Mouse (Mus musculus) megakaryocyte-erythroid progenitor cell, adult 5-6 weeks (primary cell): Measurements from ENCODE around the gene Srrm1. TPM values are rescaled to one million over a fixed set of nuclear protein-coding genes. Genes with fewer than 3 reads are reported as not detected.
A peak's percentile ranks its signal among the peaks of the same experiment; 100 is the strongest.

ENCODE experiments used
- ATAC-seq: replicated peaks from 2 replicates; pipeline ENCODE4 v1.8.0; 2016; ENCODE audit warnings: mild to moderate bottlenecking, inconsistent platforms; ENCODE audit not compliant: severe bottlenecking, poor library complexity, low FRiP score, low TSS enrichment
- total RNA-seq, 2 experiments: library from RNA; stranded (forward) in 1 of 2; stranded (reverse) in 1 of 2; fragments of 200-1000, 215-1000 nt in 1 of 2; fragments of >200 nt in 1 of 2; fragmentation: Nextera tagmentation in 1 of 2; gene quantifications; 2 replicates each; pipeline ENCODE4 v1.2.3; 2014 to 2017

Gene Srrm1
- total RNA-seq (2014; fragmentation: Nextera tagmentation) (346 and 399 TPM in 2 replicates), total RNA-seq (2017) (181 and 189 TPM in 2 replicates)

DNA sequence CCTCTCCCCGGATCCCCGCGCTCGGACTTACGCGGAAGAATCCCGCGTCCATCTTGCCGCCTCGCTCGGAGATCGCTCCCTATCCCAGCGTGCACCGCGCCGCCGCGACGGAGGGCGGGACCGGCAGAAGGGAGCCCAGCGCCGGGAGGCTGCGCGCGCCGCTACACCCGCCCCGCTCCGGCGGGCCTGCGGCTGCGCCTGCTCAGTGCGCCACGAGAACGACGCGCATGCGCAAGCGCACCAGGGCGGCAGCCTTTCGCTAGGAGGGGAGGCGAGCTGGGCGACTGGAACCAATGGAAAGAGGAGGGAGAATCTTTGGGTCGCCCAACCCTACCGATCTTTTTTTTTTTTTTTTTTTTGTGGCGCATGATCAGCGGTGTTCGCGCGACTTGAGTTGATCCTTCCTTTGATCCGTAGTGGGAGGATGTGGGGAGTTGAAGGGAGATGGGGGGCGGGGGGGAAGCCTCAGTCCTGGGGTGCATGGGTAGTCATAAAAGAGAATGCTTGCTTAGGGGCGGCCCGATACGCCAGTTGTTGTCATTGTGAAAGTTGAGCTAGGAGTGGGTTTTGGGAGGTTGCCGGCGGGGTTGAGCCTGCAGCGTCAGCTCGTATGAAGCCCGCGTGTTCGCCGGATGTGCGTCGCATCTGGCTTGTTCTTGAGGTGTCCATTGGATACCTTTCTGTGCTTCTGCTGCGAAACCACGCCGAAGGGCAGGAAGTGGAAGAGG, at the start of gene Srrm1:
TSS of gene Srrm1 (minus strand) at position 256 of the 728 bp plus-strand sequence.
- ATAC-seq: peak; percentile 74

DNA sequence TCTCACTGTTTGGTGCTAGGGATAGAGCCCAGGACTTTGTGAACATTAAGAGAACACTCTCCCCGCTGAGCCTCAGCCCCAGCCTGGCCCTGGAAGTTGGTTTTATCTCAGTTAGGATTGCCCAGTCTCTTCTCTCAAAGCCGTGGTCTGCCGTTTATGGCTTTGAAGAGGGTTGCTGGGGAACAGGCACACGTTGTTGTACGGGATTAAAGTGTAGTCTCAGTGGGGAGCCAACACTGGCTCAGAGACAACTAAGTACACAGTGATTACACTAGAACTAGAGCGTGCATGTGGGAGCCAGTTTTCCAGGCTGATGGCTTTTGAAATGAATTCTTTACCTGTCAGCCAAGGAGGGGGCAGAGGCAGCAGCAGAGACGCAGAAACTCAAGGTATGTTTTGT, 48.8 kb upstream of the Srrm1 start:
- no peak for ATAC-seq

DNA sequence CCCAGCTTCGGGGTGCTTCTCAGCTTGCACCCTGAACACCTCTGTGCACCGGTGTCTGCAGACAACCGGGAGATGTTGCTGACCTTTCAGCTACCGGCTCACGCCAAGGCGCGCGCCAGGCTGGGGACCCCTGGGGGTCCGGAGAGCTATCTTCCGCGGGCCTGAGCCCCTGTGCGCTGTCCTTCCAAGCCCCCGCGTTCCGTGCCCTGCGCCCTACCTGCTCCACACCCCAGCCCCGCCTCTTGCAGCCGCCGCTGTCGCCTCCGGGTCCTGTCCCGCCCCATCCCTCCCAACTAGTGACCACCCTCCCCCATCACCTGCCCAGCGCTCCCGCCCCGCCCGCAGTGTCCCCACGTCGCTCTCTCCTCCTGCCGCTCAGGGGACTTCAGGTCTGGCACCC, 44.9 kb upstream of the Srrm1 start, which contains the start of gene Ncmap:
TSS of gene Ncmap (minus strand) at position 237 of the 400 bp plus-strand sequence.
- no peak for ATAC-seq

DNA sequence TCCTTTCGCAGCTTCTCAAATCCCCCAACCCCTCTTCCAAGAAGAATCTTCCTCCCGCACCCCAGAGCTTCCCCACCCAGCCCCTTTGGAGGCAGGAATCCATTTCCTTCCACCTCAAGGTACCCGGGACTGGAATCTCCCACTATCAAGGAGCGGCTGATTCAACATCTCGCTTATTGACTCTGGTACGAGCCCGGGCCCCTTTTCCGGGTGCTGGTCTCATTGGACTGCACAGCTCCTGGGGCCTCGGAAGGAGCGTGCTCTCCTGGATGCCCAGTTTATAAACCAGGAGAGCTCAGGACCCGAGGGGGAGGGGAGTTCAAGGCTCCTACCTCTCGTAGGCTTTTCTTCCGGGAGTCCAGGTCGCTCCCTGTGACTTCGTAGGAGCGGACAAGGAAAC, 44.4 kb upstream of the Srrm1 start:
- ATAC-seq: no peak

DNA sequence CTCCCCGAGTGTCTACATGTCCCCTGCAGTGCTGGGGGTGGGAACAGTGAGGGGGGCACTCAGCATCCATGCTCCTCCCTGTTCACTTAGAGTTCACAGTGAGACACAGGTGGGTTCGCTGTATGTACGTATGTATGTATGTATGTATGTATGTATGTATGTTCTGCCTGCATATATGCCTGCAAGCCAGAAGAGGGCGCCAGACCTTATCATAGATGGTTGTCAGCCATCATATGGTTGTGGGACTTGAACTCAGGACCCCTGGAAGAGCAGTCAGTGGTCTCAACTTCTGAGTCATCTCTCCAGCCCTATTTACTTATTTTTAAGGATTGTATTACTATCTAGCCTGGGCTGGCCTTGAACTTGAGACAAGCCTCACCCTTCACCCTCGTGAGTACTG, 43.2 kb upstream of the Srrm1 start:
- no peak for ATAC-seq

DNA sequence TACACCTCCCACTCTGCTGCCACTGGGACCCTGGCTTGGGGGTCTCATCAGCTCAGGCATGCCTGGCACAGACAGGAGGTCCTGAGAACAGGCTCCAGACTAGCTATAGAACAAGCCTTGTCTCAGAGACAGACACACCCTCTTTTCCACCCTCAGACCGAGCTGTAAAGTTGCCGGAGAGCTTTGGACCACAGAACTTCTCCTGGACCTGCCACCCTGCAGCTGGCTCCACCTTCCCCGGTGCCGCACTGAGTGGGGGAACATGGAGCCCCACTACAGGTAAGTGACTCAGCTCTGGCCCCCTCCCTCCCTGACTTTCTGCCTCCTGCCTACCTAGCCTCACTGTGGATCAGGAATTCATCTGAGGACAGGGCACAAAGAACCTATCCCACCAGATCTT, 42.3 kb upstream of the Srrm1 start:
- ATAC-seq: no peak

DNA sequence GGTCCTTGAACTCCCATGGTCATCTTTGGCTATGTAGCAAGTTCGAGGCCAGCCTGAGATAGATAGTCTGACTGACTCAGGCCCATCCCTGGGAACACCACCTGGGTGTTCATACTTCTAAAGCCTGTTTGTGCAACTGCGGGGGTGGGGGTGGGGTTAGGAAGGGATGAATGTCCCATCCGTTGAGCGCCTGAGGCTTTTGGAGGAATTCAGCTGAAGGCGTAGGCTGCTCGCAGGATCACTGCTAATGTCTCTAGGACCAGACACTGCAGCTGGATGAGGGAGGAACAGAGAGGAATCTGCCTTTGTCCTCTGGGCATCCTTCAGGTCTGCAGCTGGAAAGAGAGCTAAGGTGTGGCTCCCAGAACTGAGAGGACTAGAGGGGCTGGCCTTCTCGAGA, 41.5 kb upstream of the Srrm1 start:
- ATAC-seq: no peak

DNA sequence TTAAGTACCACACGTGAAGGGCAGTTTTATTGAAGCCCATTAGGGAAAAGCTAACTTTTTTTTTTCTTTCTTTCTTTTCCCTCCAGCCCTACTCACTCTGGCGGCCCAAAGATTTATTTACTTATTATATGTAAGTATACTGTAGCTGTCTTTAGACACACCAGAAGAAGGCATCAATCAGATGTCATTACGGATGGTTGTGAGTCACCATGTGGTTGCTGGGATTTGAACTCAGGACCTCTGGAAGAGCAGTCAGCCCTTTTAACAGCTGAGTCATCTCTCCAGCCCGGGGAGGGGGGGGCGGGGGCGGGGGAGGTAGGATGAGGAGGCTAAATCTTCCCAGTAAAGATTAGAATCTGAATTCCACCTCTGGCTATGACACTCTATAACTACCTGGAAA, 40.3 kb upstream of the Srrm1 start:
- no peak for ATAC-seq

DNA sequence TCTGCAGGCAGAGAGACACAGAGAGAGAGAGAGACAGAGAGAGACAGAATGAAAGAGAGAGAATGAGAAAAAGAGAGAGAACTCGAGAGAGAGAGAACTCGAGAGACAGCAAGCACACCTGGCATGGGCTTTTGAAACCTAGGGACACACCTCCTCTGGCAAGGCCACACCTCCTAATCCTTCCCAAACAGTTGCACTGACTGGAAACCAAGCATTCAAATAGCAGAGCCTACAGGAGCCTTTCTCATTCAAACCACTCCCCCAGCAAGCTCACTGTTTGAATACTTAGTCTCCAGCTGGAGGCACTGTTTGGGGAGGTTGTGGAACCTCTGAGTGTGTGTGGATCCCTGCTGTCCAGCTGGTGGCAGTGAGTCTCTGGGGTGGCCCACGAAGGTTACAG, 39.7 kb upstream of the Srrm1 start:
- no peak for ATAC-seq

DNA sequence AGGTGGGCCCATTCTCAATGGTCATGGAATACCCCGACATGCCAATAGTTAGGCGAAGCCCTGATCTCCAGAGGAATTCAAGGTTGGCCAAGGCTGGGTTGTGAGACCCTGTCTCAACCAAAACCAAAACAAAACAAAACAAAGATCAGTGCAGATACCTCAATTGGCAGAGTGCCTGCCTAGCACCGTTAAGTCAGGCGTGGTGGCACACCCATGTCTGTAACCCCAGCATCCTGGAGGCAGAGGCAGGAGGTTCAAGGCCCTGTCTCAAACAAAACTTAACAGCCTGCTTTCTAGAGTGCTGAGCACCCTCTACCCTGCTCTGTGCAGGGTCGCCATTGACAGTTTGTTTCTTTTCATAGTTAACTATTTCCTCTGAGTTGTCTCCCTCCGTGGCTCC, 37.9 kb upstream of the Srrm1 start:
- ATAC-seq: no peak; the same call in 1 of the 2 replicates

DNA sequence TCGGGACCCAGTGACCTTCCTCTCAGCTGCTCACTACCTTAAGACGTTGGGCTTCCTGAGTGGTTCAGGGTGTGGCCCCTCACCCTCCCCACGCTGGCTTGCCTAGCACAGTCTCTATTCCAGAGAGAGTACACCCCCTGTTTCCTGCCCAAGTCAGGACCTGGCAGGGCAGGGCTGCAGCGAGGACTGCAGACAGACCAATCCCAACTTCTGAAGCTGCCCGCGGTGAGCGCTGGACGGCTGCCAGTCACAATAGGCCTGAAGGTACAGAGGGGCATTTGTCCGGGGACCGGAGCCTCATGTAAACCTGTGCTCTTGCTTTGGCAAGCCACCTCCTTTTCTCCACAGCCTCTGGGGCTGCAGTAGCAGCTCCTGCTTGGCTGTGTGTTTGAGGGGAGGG, 32.5 kb upstream of the Srrm1 start:
- no peak for ATAC-seq

DNA sequence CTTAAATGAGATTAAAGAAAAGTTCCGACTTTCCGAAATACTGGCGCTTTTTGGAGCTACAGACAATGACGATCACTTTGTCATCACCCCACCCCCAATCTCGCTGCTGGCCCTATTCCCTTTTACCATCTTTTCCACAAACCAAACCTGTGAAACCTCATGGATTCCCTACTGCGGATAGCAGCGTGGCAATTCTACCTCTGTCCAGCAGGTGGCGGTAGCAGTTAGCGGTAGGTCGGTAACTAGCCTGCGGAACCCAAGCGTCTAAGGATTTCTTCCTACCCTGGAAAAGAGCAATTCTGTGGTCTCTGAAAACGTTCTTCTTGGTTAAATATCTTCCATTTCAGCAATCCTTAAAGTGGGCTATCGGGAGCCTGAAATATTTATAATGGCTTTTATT, 29.2 kb upstream of the Srrm1 start:
- ATAC-seq: peak; percentile 66

DNA sequence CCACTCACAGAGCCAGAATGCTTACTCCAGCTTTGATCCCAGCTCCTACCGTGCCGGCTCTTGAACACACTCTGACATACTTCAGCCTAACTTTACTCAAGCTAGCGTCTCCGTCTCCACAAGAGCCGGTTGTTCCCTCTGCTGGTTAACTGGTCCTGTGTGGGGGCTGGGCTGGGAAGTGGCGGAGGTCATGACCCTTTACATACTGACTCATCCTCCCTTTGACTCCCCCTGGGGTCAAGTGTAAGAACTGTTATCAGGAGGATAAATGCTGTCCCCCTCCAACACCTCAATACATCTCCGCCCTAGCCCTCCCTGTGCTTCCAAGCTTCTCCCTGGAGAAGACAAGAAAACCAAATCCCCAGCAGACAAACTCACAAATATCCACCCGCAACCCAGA, 28.2 kb upstream of the Srrm1 start:
- ATAC-seq: no peak

DNA sequence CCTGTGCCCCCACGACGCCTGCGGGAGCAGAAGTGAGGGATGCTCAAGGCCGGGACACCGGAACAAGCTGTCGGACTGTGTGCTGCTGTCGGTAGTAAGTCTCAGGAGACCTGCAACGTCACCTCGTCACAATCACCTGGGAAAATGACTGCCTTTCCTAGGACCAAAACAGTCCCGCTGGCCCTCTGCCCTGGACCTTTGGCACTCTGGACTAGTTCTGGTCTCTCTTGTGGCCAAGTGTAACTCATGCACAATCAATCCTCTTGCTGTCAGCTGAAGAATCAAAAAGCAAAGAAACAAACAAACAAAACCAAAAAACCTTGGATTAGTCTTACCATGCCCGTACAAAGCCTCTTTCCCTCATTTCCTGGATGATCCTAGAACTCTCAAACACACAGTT, 24.1 kb upstream of the Srrm1 start:
- ATAC-seq: no peak

DNA sequence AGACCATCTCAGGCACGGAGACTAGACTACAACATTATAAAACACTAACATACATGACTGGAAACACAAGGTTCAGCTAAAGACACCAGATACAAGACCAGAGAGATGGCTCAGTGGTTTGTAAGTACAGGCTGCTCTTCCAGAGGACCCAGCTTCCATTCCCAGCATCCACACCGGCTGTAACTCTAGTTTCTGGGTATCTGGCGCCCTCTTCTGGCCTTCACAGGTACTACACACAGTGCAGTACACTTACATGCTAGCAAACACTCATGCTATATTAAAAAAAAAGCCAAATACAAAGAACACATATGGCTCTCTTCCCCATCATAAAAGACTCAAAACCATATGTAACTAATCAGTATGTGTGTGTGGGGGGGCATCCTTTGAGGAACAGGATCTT, 22.3 kb upstream of the Srrm1 start:
- ATAC-seq: no peak

DNA sequence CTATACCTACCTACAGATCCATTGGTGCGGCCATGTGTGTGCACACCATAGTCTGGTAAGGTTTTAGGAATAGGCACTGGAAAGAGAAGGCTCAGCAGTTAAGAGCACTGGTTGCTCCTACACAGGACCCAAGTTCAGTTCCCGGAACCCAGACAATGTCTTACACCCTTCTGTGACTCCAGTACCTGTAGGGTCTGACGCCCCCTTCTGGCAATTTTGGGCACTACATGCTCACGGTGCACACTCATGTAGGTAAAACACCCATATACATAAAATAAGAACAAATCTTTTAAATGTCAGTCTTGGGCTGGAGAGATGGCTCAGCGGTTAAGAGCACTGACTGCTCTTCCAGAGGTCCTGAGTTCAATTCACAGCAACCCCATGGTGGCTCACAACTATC, 20.2 kb upstream of the Srrm1 start:
- ATAC-seq: no peak

DNA sequence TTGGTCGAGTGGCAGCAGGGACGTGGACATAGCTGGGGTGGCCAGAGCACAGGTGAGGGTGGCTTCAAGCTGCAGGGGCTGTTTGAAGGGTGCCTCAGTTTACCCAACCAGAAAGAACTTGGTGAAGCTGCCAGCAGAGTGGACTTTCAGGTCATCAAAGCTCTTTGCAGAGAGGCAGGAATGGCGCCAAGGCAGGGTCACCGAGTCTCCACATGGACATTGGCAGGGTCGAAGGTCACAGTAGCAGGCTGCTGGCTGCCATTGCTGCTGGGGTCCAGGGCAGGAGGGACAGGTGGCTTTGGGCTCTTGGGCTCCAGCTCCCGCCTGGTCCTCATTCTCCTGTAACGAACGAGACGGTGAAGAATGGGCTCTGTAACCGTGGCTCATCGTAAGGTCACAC, 17.3 kb upstream of the Srrm1 start:
- no peak for ATAC-seq

DNA sequence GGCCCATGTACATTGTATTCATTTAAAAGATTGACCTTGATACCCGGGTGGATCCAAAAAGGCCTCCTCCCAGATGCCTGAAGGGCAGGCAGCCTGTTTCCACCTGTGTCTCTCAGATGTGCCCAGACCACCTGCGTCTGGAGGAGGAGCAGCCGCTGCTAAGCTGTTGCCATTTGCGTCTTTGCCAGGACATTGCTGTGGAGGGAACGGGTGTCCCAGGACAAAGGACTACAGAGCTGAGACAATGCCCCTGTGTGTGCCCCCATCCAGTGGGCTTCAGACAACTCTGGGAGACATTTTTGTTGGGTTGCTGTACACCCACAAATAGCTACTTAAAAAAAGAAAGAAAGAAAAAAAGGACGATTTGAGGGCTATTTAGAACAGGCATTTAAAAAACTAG, 9.7 kb upstream of the Srrm1 start:
- no peak for ATAC-seq

DNA sequence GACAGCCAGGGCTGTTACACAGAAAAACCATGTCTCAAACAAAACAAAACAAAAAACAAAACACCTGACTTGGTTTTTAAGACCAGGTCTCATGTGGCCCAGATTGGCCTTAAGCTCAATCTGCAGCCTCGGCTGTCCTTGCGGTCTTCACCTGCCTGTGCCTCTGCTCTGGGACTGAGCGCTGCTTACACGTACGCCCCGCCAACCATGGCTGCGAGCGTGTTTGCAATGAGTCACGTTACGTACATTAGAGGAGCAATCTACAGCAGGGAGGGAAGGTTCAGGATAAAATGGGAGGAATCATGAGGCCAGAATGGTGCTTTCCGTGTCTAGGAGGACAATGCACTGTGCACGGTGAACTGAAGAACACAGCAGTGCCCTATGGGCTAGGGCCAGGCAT, 8.6 kb upstream of the Srrm1 start:
- no peak for ATAC-seq

DNA sequence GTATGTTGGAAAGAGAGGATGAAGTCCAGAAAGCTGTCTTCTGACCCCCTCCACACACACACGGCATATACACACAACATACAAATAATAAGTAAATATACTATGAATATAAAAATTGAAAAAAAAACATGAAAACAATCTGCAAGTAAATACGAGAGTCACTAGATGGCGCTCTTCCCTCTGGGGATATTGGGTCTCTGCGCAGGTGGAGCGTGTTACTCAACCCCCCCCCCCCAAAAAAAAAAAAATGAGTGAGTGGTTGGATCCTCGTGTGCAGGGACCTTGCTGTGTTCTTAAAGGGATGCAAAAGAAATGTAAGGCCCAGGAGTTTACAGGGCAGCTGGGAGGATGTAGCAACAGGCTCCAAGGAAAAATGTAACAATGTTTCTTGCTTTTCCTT, 5.6 kb upstream of the Srrm1 start:
- ATAC-seq: no peak

DNA sequence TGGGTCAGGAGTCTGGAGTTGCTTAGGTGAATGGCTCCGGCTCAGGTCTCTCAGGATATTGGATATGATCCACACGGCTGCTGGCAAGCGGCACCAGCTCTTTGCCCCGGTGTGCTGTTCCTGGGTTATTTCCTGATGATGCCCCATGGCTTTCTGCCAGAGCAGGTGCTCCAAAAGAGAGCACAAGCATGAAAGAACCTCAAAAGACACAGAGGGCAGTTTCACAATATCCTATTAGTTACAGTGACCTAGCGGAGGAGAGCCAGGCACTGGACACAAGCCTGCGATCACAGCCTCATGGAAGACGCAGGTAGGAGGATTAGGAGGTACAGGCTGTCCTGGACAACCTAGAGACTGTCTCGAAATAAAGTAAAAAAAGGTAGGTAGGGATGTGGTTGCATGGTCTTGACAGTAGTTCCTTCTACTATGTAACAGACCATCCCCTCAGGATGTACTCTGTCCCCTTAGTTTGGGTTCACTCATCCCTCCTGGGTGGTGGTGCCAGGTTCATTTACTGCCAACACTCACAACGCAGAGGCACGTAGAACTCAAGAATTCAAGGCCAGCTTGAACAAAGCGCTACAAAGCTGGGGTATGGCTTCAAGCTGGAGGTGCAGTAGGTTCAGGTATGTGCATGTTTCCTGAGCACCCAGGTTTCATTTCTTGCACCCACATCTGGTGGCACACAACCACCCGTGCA, 4.2 kb upstream of the Srrm1 start:
- ATAC-seq: no peak
